Mouse (Mus musculus) heart, postnatal 0 days (tissue): ENCODE measurements at regions not wholly inside any gene's neighbourhood (a gene's known extent, or its start where the extent isn't known, plus 50 kb on each side); places are given as distances from the start of the nearest gene placed in this dataset.

Experiments
- CTCF ChIP-seq: IDR thresholded peaks from 2 replicates; pipeline ENCODE4 v1.5.1; 2016; ENCODE audit warnings: antibody characterized with exemption, control low read depth, low read depth
- EP300 ChIP-seq: IDR thresholded peaks from 2 replicates; pipeline ENCODE4 v1.6.1; 2016; ENCODE audit warnings: antibody characterized with exemption, low read depth

DNA sequence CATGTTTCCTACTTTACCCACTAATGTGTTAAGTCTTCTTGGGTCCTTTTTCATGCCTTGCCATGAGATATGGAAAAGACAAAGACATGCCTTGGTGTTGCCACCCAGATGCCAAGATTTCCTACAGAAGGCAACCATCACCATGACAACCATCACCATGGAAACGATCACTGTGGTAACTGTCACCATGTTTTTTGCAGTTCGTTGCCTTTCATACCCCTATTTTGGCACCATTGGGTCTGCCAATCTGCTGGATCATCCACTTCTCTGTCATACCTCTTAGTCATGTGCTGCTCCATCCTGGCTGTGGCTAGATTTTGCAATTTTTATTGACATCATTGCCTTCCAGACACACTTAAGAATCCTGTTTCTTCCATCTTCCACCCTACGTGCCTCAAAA, 733.7 kb upstream of the Castor2 start:
- TF ChIP-seq CTCF (no peak), EP300 (no peak)
